Mouse (Mus musculus) cerebellum, adult 2 months (tissue): ENCODE data around the gene Ryk.

Source experiments
- CTCF ChIP-seq: fragments of 200-500 bp; IDR thresholded peaks from 2 replicates; pipeline ENCODE4 v1.5.1; 2011; ENCODE audit warnings: low read depth, mild to moderate bottlenecking, control low read depth, low read length, moderate library complexity, borderline replicate concordance; ENCODE audit not compliant: insufficient read depth
- POLR2A ChIP-seq: fragments of 200-500 bp; IDR thresholded peaks from 2 replicates; pipeline ENCODE4 v1.6.1; 2011; ENCODE audit warnings: low read length, control low read depth, borderline replicate concordance; ENCODE audit not compliant: insufficient read depth

DNA sequence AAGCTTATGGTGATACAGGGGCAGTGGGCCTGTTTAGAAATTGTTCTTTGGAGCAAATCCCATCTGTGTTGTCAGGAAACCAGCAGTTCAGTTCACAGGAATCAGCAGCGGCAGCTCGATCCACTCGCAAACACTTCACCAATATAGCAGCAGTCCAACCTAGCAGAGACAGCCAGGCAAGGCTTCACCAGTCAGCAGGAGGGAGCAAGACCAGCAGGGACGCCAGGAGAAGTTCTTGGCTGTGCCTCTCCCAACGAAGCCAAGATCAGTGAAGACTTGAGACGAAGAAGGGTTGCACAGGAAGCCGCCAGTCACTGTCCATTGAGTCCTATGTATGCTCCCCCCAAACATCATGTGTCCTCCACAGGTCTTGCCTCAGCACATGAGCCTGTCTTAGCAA, 81.4 kb downstream of the Ryk start:
- no peak for TF ChIP-seq CTCF
- TF ChIP-seq POLR2A: no peak
